Mouse (Mus musculus) spleen, adult 12 weeks (tissue): Measurements from ENCODE around the gene Mpnd.

Source experiments
- DNase-seq: peaks from one replicate; pipeline ENCODE4 v3.0.0; 2022; ENCODE audit warnings: low spot score

Mpnd gene

GRCm38 (mm10) chr17:56005415-56006061 lies at the start of gene Mpnd, which contains the start of gene Stap2:
Gene Mpnd (plus strand): TSS chr17:56005711.
Gene Stap2 (minus strand): TSS chr17:56005584.
- no peak for DNase-seq

GRCm38 (mm10) chr17:55956129-55956528 lies 49.4 kb upstream of the Mpnd start:
- no peak for DNase-seq

DNA sequence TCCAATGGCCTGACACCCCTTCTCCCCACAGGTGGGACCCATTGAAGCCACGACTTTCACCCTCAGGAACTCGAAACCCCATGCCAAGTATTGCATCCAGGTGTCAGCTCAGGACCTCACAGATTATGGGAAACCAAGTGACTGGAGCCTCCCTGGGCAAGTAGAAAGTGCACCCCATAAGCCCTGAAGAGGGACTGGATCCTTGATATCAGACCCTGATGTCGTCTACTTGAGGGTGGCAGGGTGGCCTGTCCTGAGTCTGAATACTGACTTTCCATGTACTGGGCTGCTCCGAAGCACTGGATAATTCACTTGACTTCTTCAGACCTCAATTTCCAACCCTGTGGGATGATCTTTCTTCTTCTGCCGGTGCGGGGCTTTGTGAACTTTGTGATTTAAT lies 48.9 kb upstream of the Mpnd start:
- DNase-seq, result no peak

DNA sequence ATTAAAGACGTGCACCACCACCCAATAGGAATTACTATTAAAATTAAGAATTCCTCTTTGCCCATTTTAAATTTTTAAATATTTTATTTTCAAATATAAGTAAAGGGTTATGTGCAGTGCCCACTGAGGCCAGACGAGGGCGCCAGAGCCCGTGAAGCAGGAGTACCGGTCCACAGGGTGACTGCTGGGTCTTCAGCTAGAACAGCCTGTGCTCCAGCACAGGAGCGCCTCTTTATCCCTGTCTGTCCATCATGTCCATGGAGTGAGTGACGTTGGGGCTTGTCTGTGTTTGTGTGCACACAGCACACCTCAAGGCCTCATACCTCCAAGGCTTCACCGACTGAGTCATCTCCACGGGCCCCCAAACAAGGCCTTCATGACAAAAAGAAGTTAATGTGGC lies 48.3 kb upstream of the Mpnd start:
- DNase-seq, result peak; percentile 68

DNA sequence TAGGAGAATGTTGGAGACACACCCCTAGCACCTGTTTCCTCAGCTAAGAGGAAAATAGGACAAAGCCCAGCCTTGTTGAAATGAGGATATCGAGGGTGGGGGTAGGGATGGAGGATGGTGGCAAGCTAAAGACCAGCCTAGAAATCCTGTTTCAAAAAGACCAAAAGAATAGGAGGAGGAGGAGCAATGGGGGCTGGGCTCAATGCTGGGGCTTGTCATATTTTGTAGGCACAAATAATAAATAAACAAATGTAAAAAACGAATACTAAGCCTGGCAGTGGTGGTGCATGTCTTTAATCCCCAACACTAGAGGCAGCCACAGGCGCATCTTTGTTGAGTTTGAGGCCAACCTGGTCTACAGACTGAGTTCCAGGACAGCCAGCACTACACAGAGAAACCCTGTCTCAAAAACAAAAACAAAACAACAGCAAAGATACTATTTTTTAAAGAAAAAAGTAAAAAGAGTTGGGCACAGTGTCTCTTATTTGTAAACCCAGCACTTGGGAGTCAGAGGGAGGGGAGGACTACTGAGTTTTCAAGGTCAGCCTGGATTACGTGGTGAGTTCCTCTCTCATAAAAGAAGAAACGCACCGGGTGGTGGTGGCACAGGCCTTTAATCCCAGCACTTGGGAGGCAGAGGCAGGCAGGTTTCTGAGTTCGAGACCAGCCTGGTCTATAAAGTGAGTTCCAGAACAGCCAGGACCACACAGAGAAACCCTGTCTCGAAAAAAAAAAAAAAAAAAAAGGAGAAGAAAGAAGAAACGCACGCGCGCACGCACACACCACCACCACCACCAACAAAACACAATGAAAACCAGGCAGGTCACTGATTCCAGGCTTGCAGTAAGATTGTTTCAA lies 47.6 kb upstream of the Mpnd start:
- DNase-seq, result no peak

DNA sequence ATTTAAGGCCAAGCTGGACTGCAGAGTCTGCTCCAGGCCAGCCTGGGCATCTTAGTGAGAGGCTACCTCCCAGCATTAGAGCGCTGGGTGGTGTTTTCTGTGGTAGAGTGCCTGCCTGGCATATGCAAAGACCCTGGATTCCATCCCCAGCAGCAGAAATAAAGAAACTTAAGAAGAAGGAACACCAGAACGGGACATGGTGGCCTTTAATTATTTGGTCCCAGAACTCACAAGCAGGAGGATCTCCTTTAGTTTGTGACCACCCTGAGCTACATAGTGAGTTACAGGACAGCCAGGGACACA lies 47.0 kb upstream of the Mpnd start:
- no peak for DNase-seq

DNA sequence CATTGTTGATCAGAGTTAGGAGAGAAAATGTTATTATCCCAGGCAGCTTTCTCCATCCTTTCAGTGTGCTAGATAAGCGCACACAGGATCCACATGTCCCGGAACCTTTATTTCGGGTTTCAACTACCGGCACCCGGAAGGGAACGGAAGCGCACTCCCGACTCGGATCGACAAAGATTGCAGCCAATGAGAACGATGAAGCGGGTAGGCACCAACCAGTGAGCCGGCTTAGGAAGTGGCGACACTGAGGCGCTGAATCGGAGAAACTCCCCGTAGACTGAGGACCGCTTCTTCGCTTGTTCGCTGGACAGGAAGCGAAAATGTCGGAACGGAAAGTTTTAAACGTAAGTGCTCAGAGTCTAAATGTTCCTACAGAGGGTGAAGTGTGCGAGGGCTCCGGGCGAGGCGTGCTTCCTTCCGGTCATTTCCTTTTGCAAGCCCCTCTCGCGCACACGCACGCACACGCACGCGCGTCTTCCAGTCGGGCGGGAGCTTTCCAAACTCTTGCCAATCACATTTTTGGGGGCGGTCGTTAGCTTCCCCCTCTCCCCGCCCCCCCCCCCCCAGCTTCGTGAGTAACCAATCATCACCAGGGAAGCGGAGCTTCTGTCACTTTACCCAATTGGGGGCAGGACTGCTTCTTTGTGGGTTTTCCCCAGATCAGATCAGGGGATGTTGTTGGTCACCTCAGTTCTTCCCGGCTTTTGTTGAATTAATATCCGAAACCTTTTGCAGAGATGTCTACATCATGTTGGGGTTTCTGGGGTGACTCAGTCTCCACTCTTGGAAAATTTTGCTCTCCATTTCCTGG lies 46.4 kb upstream of the Mpnd start, which contains the start of gene Yju2:
TSS of gene Yju2 (plus strand) at position 182 of the 811 bp plus-strand sequence.
- peak; percentile 88 for DNase-seq

GRCm38 (mm10) chr17:55959946-55960740 lies 45.4 kb upstream of the Mpnd start:
- no peak for DNase-seq

GRCm38 (mm10) chr17:55960791-55961190 lies 44.7 kb upstream of the Mpnd start:
- no peak for DNase-seq

GRCm38 (mm10) chr17:55961631-55962030 lies 43.9 kb upstream of the Mpnd start:
- DNase-seq, result no peak

DNA sequence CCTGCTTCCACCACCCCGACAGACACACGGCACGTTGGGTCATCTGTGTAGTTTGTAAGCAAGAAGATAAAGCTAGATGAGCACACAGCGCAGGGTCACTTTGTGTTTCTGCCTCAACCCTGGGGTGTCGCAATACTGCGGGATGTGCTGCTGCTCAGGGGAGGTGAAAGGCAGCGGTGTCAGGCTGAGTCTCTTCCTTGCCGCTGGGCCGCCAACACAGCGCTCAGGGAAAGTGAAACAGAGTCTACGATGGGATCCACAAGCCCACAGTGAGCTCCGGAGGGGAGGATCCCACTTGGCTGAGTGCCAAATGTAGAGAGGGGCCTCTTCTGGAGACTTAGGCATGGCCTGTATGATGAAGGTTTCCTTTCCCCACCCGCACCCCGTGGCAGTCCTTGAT lies 42.3 kb upstream of the Mpnd start:
- DNase-seq, result no peak

DNA sequence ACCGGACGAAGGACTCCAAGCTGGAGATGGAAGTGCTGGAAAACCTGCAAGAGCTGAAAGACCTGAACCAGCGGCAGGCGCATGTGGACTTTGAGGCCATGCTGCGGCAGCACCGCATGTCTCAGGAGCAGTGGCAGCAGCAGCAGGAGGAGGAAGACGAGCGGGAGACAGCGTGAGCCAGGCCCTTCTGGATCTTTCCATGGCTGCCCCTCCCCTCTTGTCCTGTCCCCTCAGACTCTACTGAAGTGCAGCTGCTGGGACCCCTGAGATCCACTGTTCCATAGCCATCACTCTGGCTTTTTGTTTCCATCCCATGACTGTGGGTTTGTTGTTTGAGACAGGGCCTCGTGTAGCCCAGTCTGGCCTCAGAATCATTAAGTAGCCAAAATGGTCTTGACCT lies 41.0 kb upstream of the Mpnd start:
- DNase-seq, result no peak

GRCm38 (mm10) chr17:55964996-55965395 lies 40.5 kb upstream of the Mpnd start:
- no peak for DNase-seq

- no peak for DNase-seq
Measured at GRCm38 (mm10) chr17:55967186-55967585, 38.3 kb upstream of the Mpnd start.

- no peak for DNase-seq
Measured at GRCm38 (mm10) chr17:55968210-55968609, 37.3 kb upstream of the Mpnd start.

DNA sequence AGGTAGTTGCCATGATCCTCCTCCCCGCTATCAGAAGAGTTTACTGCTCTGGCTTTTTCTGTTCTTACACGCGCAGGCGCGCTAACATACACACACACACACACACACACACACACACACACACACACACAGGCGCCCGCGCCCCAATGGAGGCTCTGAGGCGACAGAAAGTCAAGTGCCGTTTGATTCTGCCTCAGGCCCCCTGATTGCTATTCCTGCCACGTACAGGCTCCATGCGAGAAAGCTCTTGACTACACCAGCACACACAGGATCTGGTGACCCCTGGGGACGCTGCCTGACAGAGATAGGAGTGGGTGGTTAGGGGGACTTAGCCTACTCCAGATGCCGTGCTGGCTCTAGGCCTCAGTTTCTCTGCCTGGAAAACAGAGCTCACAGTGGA lies 36.0 kb upstream of the Mpnd start:
- DNase-seq, result no peak

GRCm38 (mm10) chr17:55969966-55970891 lies 35.3 kb upstream of the Mpnd start, which contains the start of gene Shd:
Gene Shd (plus strand): TSS chr17:55970467.
- no peak for DNase-seq

DNA sequence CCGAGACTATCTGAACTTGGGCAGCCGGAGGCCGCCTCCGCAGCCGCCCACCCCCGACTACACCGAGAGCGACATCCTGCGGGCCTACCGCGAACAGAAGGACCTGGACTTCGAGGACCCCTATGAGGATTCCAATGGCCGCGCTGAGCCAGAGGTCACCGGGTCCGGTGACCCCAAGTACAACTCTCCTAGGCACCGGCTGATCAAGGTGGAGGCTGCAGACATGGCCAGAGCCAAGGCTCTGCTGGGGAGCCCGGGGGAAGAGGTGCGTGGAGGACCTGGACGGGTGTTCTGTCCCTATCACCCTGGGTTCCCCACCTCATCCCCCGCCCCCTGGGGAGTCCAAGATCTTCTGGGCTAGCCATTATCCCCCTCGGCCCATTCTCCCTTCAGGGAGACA lies 34.1 kb upstream of the Mpnd start:
- DNase-seq, result no peak

- DNase-seq, result peak; percentile 50
Measured at GRCm38 (mm10) chr17:55976255-55976862, 29.2 kb upstream of the Mpnd start.

- no peak for DNase-seq
Measured at GRCm38 (mm10) chr17:55977301-55977700, 28.2 kb upstream of the Mpnd start.
